Mouse (Mus musculus) kidney, embryonic 14.5 days (tissue): ENCODE measurements around the gene Fam180a. TPM values are rescaled to one million over a fixed set of nuclear protein-coding genes. Genes with fewer than 3 reads are reported as not detected.
"Not testable (repeated sequence)": the region's sequence is repeated elsewhere in the genome, so short reads cannot be mapped to it uniquely, and the experiment has no call there.

Source experiments
- ATAC-seq: fragments of 200-750 bp; cut with Nextera tagmentation; 2 replicates; pipeline ENCODE4 v1.8.0; 2017; ENCODE audit warnings: moderate number of reproducible peaks, mild to moderate bottlenecking, moderate TSS enrichment, moderate library complexity; ENCODE audit not compliant: low FRiP score, low TSS enrichment
- H3K27ac ChIP-seq: fragments of 300-500 bp; sonication (generic); 2 replicates; pipeline ENCODE4 v1.5.1; 2014; ENCODE audit warnings: low read depth, mild to moderate bottlenecking, low read length, moderate library complexity, mixed read lengths
- H3K27me3 ChIP-seq: fragments of 300-500 bp; sonication (generic); 2 replicates; pipeline ENCODE4 v1.6.1; 2014; ENCODE audit warnings: mild to moderate bottlenecking, low read length; ENCODE audit not compliant: control insufficient read depth, insufficient read depth
- H3K36me3 ChIP-seq: fragments of 300-500 bp; sonication (generic); 2 replicates; pipeline ENCODE4 v1.6.1; 2014; ENCODE audit warnings: low read length, mixed read lengths; ENCODE audit not compliant: control insufficient read depth, insufficient read depth
- H3K4me1 ChIP-seq: fragments of 300-500 bp; sonication (generic); 2 replicates; pipeline ENCODE4 v1.6.1; 2014; ENCODE audit warnings: low read length, mixed read lengths; ENCODE audit not compliant: control insufficient read depth, insufficient read depth
- H3K4me2 ChIP-seq: fragments of 300-500 bp; sonication (generic); replicated peaks from 2 replicates; pipeline ENCODE4 v1.6.1; 2014; ENCODE audit warnings: low read depth, mild to moderate bottlenecking, low read length
- H3K4me3 ChIP-seq: fragments of 300-500 bp; sonication (generic); 2 replicates; pipeline ENCODE4 v1.5.1; 2014; ENCODE audit warnings: mild to moderate bottlenecking, low read length
- H3K9ac ChIP-seq: fragments of 300-500 bp; sonication (generic); 2 replicates; pipeline ENCODE4 v1.6.1; 2014; ENCODE audit warnings: low read depth, mild to moderate bottlenecking, low read length, moderate library complexity
- H3K9me3 ChIP-seq: fragments of 300-500 bp; sonication (generic); 2 replicates; pipeline ENCODE4 v1.6.1; 2016; ENCODE audit warnings: low read length; ENCODE audit not compliant: control insufficient read depth
- WGBS: fragments of 180-500 bp; shearing (Covaris S2); extraction: QIAGEN DNeasy Blood & Tissue Kit; methylation state at CpG from one replicate; pipeline ENCODE4 v1.1.7; 2014; 5-methylcytosine and 5-hydroxymethylcytosine counted together
- polyA plus RNA-seq: library from polyadenylated mRNA; unstranded; fragments of >200 nt; fragmentation: Nextera tagmentation; extraction: Ambion mirVana; gene quantifications from 2 replicates; pipeline ENCODE4 v1.2.1, GENCODE M21; 2014

Fam180a gene
- polyA plus RNA-seq = not detected in 2 replicates

DNA sequence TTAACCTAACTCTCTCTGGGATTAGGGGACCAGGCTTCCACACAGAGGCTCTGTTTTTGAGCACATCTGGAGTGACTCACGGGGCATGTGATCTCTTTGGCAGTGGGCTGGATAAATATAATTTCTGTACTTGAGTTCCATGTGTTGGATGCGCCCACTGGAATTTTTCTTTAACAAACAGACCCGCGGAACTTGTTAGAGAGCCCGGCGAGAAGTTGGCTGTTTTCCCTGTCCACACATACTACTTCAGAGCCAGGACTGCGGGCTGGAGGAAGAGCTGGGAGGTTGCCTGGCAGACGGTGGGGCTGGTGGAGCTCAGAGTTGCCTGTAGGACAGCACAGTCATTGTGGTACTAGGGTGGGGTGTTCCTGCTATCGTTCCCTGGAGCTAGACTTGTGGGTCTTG is at the start of gene Fam180a:
TSS of gene Fam180a (minus strand) at position 31 of the 405 bp plus-strand sequence.
- no peak for ATAC-seq
- Histone ChIP-seq H3K4me1 (no peaks in the 10 kb centered on the region), H3K27me3 (no peaks in the 10 kb centered on the region), H3K36me3 (no peaks in the 10 kb centered on the region), H3K9me3 (no peaks in the 10 kb centered on the region), H3K27ac (no peak within 1 kb of the TSS), H3K4me2 (no peak within 1 kb of the TSS), H3K9ac (no peak within 1 kb of the TSS), H3K4me3 (no peak within 1 kb of the TSS)
- WGBS = 78% methylated on average over 9 of the region's 9 CpGs

DNA sequence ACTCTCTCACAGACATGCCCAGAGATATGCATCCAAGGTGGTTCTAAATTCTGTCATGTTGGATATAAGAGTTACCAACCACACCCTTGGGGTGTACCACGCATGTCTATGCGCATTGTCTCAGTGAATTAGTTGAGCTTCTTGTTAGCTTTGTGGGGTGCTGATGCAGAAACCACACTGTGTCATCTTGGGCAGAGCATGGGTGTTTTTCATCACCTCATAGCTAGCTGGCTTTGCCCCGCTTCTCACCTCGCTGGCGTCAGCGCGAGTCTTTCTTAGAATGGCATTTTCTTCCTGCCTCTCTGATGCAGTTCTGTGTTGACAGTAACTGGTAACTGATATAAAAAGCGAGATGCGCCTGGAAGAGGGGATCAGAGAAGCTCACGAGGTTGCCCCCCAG is 48.1 kb upstream of the Fam180a start:
- 95% methylated on average over 10 of the region's 10 CpGs for WGBS
- no peak for ATAC-seq
- no peak overlapping the region for H3K27ac ChIP-seq
- no peaks in the 10 kb centered on the region for H3K9me3 ChIP-seq
- no peaks in the 10 kb centered on the region for H3K27me3 ChIP-seq
- no peaks in the 10 kb centered on the region for H3K4me1 ChIP-seq
- H3K4me2 ChIP-seq = no peak overlapping the region
- H3K36me3 ChIP-seq = no peaks in the 10 kb centered on the region
- H3K4me3 ChIP-seq = no peak overlapping the region
- H3K9ac ChIP-seq = no peak overlapping the region

DNA sequence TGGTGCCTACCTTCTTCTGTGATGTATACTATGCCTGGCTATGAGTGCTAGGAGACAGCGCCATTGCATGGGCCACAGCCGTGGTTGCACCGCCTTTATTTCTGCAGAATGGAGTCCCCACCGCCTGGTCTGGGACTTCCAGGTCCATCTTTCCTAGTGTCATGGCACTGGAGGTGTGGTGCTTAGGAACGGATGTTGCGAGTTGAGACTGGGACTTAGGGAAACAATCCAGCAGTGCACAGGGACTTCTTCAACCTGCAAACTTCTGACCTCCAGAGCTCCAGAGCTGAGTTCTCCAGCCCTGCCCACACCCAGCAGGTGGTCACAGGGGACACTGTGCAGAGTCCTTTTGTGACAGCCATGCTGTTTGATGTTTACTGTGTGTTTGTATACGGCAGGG is 44.4 kb upstream of the Fam180a start:
- no peak for ATAC-seq

DNA sequence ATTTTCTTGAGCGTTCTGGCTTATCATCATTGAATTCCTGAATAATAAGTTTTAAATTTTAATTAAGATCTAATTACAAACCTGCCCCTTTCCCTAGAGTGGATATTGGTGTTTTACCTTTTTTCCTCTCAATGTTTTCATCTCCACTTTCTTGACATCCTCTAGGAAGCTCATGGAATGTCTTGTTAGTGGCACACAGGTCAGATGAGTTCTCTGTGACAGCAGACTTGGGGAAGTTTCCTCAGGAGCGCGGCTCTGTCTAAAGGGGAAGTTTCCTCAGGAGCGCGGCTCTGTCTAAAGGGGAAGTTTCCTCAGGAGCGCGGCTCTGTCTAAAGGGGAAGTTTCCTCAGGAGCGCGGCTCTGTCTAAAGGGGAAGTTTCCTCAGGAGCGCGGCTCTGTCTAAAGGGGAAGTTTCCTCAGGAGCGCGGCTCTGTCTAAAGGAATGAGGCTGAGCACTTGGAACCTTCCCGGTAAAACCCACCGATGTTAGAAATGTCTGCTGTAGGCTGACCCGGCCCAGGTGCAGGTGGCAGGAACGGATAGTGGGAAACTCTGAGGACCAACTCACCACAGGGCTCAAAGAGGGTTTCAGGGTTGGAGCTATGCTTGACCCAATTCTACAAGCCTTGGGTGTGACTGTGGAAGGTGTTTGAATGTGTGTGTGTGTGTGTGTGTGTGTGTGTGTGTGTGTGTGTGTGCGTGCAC is 43.8 kb upstream of the Fam180a start:
- not testable (repeated sequence) for ATAC-seq, H3K27me3 ChIP-seq, H3K9ac ChIP-seq, H3K27ac ChIP-seq, H3K4me3 ChIP-seq, H3K9me3 ChIP-seq, H3K36me3 ChIP-seq, H3K4me2 ChIP-seq, H3K4me1 ChIP-seq
- 93% methylated on average over 14 of the region's 18 CpGs for WGBS

More for the DNA sequence above, 44.4 kb upstream of the Fam180a start:
- no peaks in the 10 kb centered on the region for H3K27me3 ChIP-seq
- no peaks in the 10 kb centered on the region for H3K4me1 ChIP-seq
- H3K4me3 ChIP-seq = no peak overlapping the region
- H3K27ac ChIP-seq = no peak overlapping the region
- H3K4me2 ChIP-seq = no peak overlapping the region
- H3K36me3 ChIP-seq = no peaks in the 10 kb centered on the region
- H3K9me3 ChIP-seq = no peaks in the 10 kb centered on the region
- 94% methylated on average over 7 of the region's 7 CpGs for WGBS
- H3K9ac ChIP-seq = no peak overlapping the region

DNA sequence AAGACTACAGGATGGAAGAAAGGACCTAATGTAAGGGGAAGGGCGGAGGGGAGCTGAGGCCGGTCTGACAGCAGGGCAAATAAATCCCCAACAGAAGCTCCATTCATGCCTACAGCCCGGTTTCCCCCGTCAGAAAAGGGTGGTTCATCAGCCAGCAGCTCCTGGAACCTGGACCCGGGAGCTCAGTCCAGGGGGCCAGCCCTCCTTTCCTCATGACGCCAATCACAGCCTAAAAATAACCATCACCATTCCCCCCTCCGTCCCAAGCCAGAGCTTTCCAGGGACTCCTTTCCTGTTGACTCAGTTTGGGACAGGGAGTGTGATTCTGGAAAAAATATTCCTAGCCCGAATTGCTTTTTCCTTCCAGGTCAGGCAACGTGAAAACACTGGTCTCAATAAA is 36.7 kb upstream of the Fam180a start:
- Histone ChIP-seq H3K4me2 (no peak overlapping the region), H3K27ac (no peak overlapping the region), H3K27me3 (no peaks in the 10 kb centered on the region), H3K4me3 (no peak overlapping the region), H3K9me3 (no peaks in the 10 kb centered on the region), H3K9ac (no peak overlapping the region), H3K4me1 (no peaks in the 10 kb centered on the region), H3K36me3 (no peaks in the 10 kb centered on the region)
- ATAC-seq = no peak
- 62% methylated on average over 9 of the region's 9 CpGs for WGBS

DNA sequence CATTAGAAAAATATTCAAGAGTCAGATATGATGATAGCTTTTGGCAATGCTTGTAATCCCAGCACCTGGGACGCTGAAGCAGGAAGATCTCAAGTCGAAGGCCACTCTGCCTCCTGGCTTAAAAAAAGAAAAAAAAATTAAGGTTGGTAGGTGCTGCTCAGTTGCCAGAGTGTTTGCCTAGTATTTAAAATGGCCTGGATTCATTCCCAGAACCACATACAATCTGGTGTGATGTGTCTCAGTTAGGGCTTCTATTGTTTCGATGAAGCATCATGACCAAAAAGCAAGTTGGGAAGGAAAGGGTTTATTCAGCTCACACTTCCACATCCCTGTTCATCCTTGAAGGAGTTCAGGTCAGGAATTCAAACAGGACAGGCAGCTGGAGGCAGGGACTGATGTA is 29.4 kb upstream of the Fam180a start:
- Histone ChIP-seq H3K4me1 (peaks cover 18% of the 10 kb centered on the region; the same call in 1 of the 2 replicates), H3K4me3 (no peak overlapping the region), H3K9ac (no peak overlapping the region), H3K27ac (no peak overlapping the region), H3K4me2 (no peak overlapping the region), H3K9me3 (no peaks in the 10 kb centered on the region), H3K27me3 (no peaks in the 10 kb centered on the region; the same call in 1 of the 2 replicates), H3K36me3 (no peaks in the 10 kb centered on the region)
- ATAC-seq = no peak
- WGBS = 95% methylated on average over 3 of the region's 3 CpGs

DNA sequence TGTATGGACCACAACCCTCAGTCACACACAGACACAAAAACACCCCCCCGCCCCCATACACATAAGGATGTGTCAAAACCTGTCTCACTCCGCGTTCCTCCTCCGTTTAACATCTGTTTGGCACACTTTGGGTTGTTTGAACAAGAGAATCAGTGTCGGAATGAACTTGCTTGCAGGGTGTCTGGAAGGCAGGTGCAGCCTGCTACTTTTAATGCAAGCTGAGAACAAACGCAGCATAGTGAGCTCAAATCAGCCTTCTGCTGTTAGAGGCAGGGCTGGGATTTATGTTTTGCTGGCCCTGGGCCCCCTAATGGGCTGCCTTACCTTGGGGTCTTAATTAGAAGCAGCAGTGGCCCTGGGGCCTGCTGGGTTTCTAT is 28.7 kb upstream of the Fam180a start:
- Histone ChIP-seq H3K4me2 (0 out of 2 replicates have a peak overlapping the region, but pooled peaks have one; percentile 15), H3K27me3 (no peaks in the 10 kb centered on the region; the same call in 1 of the 2 replicates), H3K4me1 (peaks cover 23% of the 10 kb centered on the region; the same call in 1 of the 2 replicates), H3K4me3 (no peak overlapping the region), H3K27ac (no peak overlapping the region), H3K36me3 (no peaks in the 10 kb centered on the region), H3K9me3 (no peaks in the 10 kb centered on the region), H3K9ac (no peak overlapping the region)
- 14% methylated on average over 6 of the region's 6 CpGs for WGBS
- no peak; the same call in 1 of the 2 replicates for ATAC-seq

DNA sequence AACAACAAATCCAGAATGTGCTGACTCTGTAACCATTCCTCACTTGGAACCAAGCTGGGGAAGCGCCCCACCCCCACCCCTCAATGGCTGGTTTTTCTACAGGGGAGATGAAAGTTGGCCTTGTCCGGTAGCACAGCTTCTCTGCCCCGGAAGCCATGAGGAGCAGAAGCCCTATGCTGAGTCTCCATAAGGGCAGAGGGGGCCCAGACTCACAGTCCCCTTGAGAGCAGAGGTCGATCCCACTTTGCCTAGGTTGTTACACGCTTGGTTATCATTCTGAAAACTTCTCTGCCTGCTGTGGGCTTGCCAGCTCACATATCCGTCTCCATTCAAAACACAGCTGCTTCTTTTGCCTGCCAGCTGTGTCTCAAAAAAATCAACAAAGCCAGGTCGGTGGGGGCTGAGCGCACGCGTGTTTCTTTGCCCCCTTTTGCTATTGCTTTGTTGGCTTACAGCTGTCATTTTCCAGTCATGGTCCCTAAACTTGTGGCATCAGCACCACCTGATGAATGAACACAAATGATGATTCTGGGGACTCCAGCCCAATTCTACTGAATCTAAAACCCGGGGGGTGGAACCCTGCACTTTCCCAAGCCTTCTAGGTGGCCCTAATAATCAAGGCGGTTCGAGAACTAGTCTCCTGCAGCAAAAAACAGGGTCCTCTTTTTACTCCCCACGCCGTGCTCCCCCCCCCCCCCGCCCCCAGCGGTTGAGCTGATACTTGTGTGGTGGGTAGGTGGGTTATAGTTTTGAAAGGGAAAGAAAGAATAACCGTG is 28.1 kb upstream of the Fam180a start:
- Histone ChIP-seq H3K9ac (no peak overlapping the region), H3K4me3 (no peak overlapping the region), H3K4me1 (peaks cover 23% of the 10 kb centered on the region; the same call in 1 of the 2 replicates), H3K36me3 (no peaks in the 10 kb centered on the region), H3K4me2 (0 out of 2 replicates have a peak overlapping the region, but pooled peaks have one; percentile 15), H3K9me3 (no peaks in the 10 kb centered on the region), H3K27me3 (no peaks in the 10 kb centered on the region; the same call in 1 of the 2 replicates), H3K27ac (no peak overlapping the region)
- ATAC-seq = 0 out of 2 replicates have a peak, but pooled peaks have one; percentile 14
- WGBS = 16% methylated on average over 17 of the region's 18 CpGs

DNA sequence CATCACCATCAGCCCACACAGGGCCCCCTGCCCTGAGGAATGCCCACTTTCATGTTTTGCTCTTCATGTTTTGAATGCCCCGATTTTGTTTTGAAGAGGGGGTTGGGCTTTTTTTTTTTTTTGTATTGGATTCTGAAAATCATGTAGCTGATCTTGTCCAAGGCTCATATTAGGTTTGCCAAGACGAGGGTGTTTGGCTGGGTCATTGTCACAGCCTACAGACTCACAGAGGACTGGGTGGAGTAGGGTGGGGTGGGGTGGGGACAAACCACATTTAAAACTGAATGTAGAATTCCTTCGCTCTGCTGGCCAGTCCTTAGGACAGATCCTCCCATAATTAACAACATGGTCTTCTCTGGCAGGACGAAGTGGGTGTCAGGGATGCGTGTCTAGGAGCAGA is 27.5 kb upstream of the Fam180a start:
- WGBS = 56% methylated on average over 5 of the region's 5 CpGs
- Histone ChIP-seq H3K27ac (no peak overlapping the region), H3K36me3 (no peaks in the 10 kb centered on the region), H3K4me1 (peaks cover 23% of the 10 kb centered on the region; the same call in 1 of the 2 replicates), H3K9ac (no peak overlapping the region), H3K27me3 (no peaks in the 10 kb centered on the region; the same call in 1 of the 2 replicates), H3K4me2 (no peak overlapping the region), H3K4me3 (no peak overlapping the region), H3K9me3 (no peaks in the 10 kb centered on the region)
- 0 out of 2 replicates have a peak, but pooled peaks have one; percentile 18 for ATAC-seq
